Mouse (Mus musculus) ovary, adult 2 months (tissue): Measurements from ENCODE around the gene Rfx3. TPM values are rescaled to one million over a fixed set of nuclear protein-coding genes. Genes with fewer than 3 reads are reported as not detected.

Experiments
- polyA plus RNA-seq: library from polyadenylated mRNA; depleted of rRNA; stranded (reverse); fragments of >200 nt; gene quantifications from 2 replicates; pipeline ENCODE4 v1.2.3, GENCODE M21; 2012; rRNA removed

The Rfx3 gene
- polyA plus RNA-seq: 4.0 and 4.3 TPM in 2 replicates

DNA sequence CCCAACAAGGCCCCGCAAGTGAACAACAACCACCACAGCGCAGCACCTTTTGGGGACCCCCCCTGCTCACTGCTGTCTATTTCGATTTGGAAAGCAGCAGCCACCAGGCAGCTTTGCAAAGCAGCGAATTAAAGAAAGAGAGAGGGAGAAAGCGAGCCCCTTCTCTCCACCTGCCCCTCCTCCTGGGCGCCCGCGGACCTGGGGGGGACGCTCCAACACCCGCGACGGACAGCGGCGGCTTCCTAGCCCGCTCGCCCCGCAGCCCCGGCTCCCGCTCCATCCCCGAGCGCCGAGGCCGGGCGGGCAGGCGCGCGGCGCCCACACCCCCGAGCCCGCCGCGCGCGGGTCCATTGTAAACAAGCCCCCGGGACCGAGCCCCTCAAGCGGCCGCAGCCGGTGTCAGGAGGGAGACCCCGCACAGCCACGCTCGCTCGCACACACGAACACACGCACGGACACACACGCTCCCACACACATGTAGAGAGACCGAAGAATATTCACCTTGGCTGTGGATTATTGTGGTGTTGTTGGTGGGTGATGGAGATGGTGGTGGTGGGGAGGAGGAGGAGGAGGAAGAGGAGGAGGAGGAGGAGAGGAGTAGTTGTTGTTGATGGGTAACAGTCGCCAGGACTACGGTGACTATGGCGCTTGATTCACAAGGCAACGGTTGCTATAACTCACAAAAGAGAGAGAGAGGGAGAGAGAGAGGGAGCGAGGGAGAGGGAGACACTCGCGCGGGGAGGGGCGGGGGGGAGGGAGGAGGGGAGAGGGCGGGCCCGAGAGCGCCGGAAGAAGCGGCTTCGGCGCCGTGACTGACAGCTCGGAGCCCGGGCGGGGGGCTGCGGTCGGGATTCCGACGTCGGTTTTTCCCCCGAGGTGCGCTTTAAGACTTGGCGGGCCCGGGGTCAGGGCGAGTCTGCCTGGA, at the start of gene Rfx3:
Gene Rfx3, minus strand, starts transcription at position 696 of the 925 bp plus-strand sequence.

